Mouse (Mus musculus) MEL (cell line): ENCODE data around the gene Edc3. TPM values are rescaled to one million over a fixed set of nuclear protein-coding genes. Genes with fewer than 3 reads are reported as not detected.
"Not testable (repeated sequence)": the region's sequence is repeated elsewhere in the genome, so short reads cannot be mapped to it uniquely, and the experiment has no call there.

Source experiments
- DNase-seq: peaks from one replicate; pipeline ENCODE4 v3.0.0; 2011; ENCODE audit warnings: low read depth, low spot score
- H3K27ac ChIP-seq: 2 replicates; pipeline ENCODE4 v1.5.1; 2012; ENCODE audit warnings: low read depth, mild to moderate bottlenecking, control low read depth, low read length, moderate library complexity; ENCODE audit not compliant: control insufficient read depth
- H3K27me3 ChIP-seq, 2 experiments: fragments of 150-350 bp in 1 of 2; sonication (generic) in 1 of 2; 2 replicates each; pipeline ENCODE4 v1.6.1; 2012; ENCODE audit warnings: low read length in 2 of 2, mild to moderate bottlenecking in 2 of 2, improper control_type of control experiment in 1 of 2, moderate library complexity in 1 of 2; ENCODE audit not compliant: insufficient read depth in 2 of 2, control insufficient read depth in 1 of 2
- H3K36me3 ChIP-seq, 2 experiments: 2 replicates each; pipeline ENCODE4 v1.6.1; 2012 to 2014; ENCODE audit warnings: low read length in 2 of 2, improper control_type of control experiment in 1 of 2, inconsistent platforms in 1 of 2, mild to moderate bottlenecking in 1 of 2; ENCODE audit not compliant: insufficient read depth in 2 of 2, control insufficient read depth in 1 of 2
- H3K4me1 ChIP-seq, 2 experiments: fragments of 150-350 bp in 1 of 2; sonication (generic) in 1 of 2; 2 replicates each; pipeline ENCODE4 v1.6.1; 2012; ENCODE audit warnings: low read length in 2 of 2, improper control_type of control experiment in 1 of 2, mild to moderate bottlenecking in 1 of 2; ENCODE audit not compliant: insufficient read depth in 2 of 2, control insufficient read depth in 1 of 2
- H3K4me3 ChIP-seq, 2 experiments: fragments of 150-350 bp in 1 of 2; sonication (generic) in 1 of 2; 2 replicates each; pipeline ENCODE4 v1.5.1; 2012; ENCODE audit warnings: low read depth in 2 of 2, low read length in 2 of 2, mild to moderate bottlenecking in 2 of 2, moderate library complexity in 2 of 2, control low read depth in 1 of 2, improper control_type of control experiment in 1 of 2; ENCODE audit not compliant: control insufficient read depth in 1 of 2, insufficient read depth in 1 of 2
- H3K79me2 ChIP-seq: 2 replicates; pipeline ENCODE4 v1.6.1; 2012; ENCODE audit warnings: mild to moderate bottlenecking, low read length, moderate library complexity; ENCODE audit not compliant: control insufficient read depth, poor library complexity, insufficient read depth
- H3K9ac ChIP-seq: 2 replicates; pipeline ENCODE4 v1.6.1; 2012; ENCODE audit warnings: low read depth, mild to moderate bottlenecking, control low read depth, low read length, moderate library complexity; ENCODE audit not compliant: control insufficient read depth, poor library complexity, severe bottlenecking
- H3K9me3 ChIP-seq: fragments of 150-350 bp; sonication (generic); replicated peaks from 2 replicates; pipeline ENCODE4 v1.6.1; 2012; ENCODE audit warnings: mild to moderate bottlenecking, low read length, improper control_type of control experiment, moderate library complexity; ENCODE audit not compliant: insufficient read depth
- ETS1 ChIP-seq: IDR thresholded peaks from 2 replicates; pipeline ENCODE4 v1.6.1; 2012; ENCODE audit warnings: low read depth, mild to moderate bottlenecking, inconsistent platforms, low read length, improper control_type of control experiment, moderate library complexity
- GABPA ChIP-seq: IDR thresholded peaks from 2 replicates; pipeline ENCODE4 v1.6.1; 2012; ENCODE audit warnings: low read depth, mild to moderate bottlenecking, inconsistent platforms, low read length, improper control_type of control experiment, moderate library complexity
- MEF2A ChIP-seq: IDR thresholded peaks from 2 replicates; pipeline ENCODE4 v1.6.1; 2014; ENCODE audit warnings: low read depth, mild to moderate bottlenecking, inconsistent platforms, low read length, improper control_type of control experiment; ENCODE audit not compliant: poor library complexity, insufficient replicate concordance, severe bottlenecking; ENCODE audit errors: extremely low read depth
- MXI1 ChIP-seq: IDR thresholded peaks from 2 replicates; pipeline ENCODE4 v1.6.1; 2011; ENCODE audit warnings: mild to moderate bottlenecking, low read depth, low read length, improper control_type of control experiment
- MYC ChIP-seq: IDR thresholded peaks from 2 replicates; pipeline ENCODE4 v1.6.1; 2011; ENCODE audit warnings: low read depth, mild to moderate bottlenecking, low read length, improper control_type of control experiment, moderate library complexity
- NRF1 ChIP-seq: IDR thresholded peaks from 2 replicates; pipeline ENCODE4 v1.6.1; 2014; ENCODE audit warnings: low read depth, mild to moderate bottlenecking, inconsistent platforms, low read length, improper control_type of control experiment, moderate library complexity; ENCODE audit not compliant: poor library complexity, insufficient read depth, severe bottlenecking
- POLR2A ChIP-seq, 2 experiments: IDR thresholded peaks; 2 replicates each; pipeline ENCODE4 v1.6.1; 2011 to 2012; ENCODE audit warnings: low read length in 2 of 2, mild to moderate bottlenecking in 2 of 2, control low read depth in 1 of 2, improper control_type of control experiment in 1 of 2, low read depth in 1 of 2, moderate library complexity in 1 of 2; ENCODE audit not compliant: control insufficient read depth in 1 of 2, insufficient read depth in 1 of 2, poor library complexity in 1 of 2
- RAD21 ChIP-seq: IDR thresholded peaks from 2 replicates; pipeline ENCODE4 v1.6.1; 2011; ENCODE audit warnings: mild to moderate bottlenecking, low read depth, low read length, improper control_type of control experiment
- TBP ChIP-seq: IDR thresholded peaks from 2 replicates; pipeline ENCODE4 v1.8.0; 2011; ENCODE audit warnings: low read depth, low read length, improper control_type of control experiment
- ZMIZ1 ChIP-seq: IDR thresholded peaks from 2 replicates; pipeline ENCODE4 v1.6.1; 2012; ENCODE audit warnings: low read depth, mild to moderate bottlenecking, inconsistent platforms, low read length, improper control_type of control experiment, moderate library complexity
- polyA plus RNA-seq, 2 experiments: library from polyadenylated mRNA; stranded (reverse) in 1 of 2; unstranded in 1 of 2; fragments of >175 nt in 1 of 2; fragments of >200 nt in 1 of 2; gene quantifications; 2 replicates each; pipeline versions ENCODE4 v1.2.1 to v1.2.4; 2012; ENCODE audit warnings: low replicate concordance in 2 of 2, low read depth in 1 of 2; ENCODE audit not compliant: insufficient read length in 2 of 2, insufficient read depth in 1 of 2, missing spikeins in 1 of 2
- total RNA-seq: library from RNA; depleted of rRNA; stranded (reverse); fragments of 300-350 nt; gene quantifications from 2 replicates; pipeline ENCODE4 v1.2.3, GENCODE M21; 2012

The Edc3 gene
- total and polyA plus RNA-seq, 3 experiments = 7.2 to 25.7 TPM; not detected in 1

- H3K36me3 ChIP-seq = peaks cover 0 to 8% of the 10 kb centered on the region in 2 experiments; a peak in 2 of 4 replicates
- peaks cover 22% of the 10 kb centered on the region for H3K79me2 ChIP-seq
- H3K4me1 ChIP-seq = peaks cover 0 to 3% of the 10 kb centered on the region in 2 experiments; a peak in 1 of 4 replicates
- H3K9ac ChIP-seq = no peak overlapping the region
- no peak for TF ChIP-seq ETS1
- no peak for DNase-seq
- H3K27me3 ChIP-seq = peaks cover 1 to 2% of the 10 kb centered on the region in 2 experiments
- H3K27ac ChIP-seq = no peak overlapping the region
- H3K4me3 ChIP-seq = no peak overlapping the region
- no peaks in the 10 kb centered on the region for H3K9me3 ChIP-seq
These were observed 1.8 kb upstream of the Edc3 start for GRCm38 (mm10) chr9:57706496-57706895.

- H3K36me3 ChIP-seq = peaks cover 4 to 8% of the 10 kb centered on the region in 2 experiments
- peaks cover 22% of the 10 kb centered on the region for H3K79me2 ChIP-seq
- DNase-seq = peak; percentile 84
- H3K4me1 ChIP-seq = peaks cover 0 to 3% of the 10 kb centered on the region in 2 experiments; a peak in 1 of 4 replicates
- peak overlapping the region; percentile 65 for H3K27ac ChIP-seq
- H3K9me3 ChIP-seq = no peaks in the 10 kb centered on the region
- H3K9ac ChIP-seq = peak overlapping the region; percentile 85
- peaks cover 0 to 1% of the 10 kb centered on the region in 2 experiments; a peak in 1 of 4 replicates for H3K27me3 ChIP-seq
- peak overlapping the region; percentile 84 to 91 for H3K4me3 ChIP-seq
- no peak for TF ChIP-seq MEF2A
- TF ChIP-seq RAD21 = no peak
- no peak for TF ChIP-seq MYC
- TF ChIP-seq MXI1 = peak; percentile 71; the same call in 1 of the 2 replicates
- no peak for TF ChIP-seq ETS1
- TF ChIP-seq TBP = 0 out of 2 replicates have a peak, but pooled peaks have one; percentile 24
- TF ChIP-seq POLR2A (IDR thresholded peaks at IDR 0.05; ENCODE audit: control insufficient read depth in 1 of 2, insufficient read depth in 1 of 2, low read depth in 1 of 2, low read length in 2 of 2, poor library complexity in 1 of 2) = peak in 1 of 2 experiments; percentile 25; a peak in 1 of 4 replicates
- TF ChIP-seq GABPA = no peak
- peak; percentile 58 for TF ChIP-seq NRF1
- TF ChIP-seq ZMIZ1 = no peak
These were observed 457 bp downstream of the Edc3 start for GRCm38 (mm10) chr9:57708720-57709274.

GRCm38 (mm10) chr9:57710214-57710613, 1.9 kb downstream of the Edc3 start:
- peaks cover 22% of the 10 kb centered on the region for H3K79me2 ChIP-seq
- H3K27me3 ChIP-seq, H3K4me3 ChIP-seq, H3K27ac ChIP-seq, H3K36me3 ChIP-seq, H3K9me3 ChIP-seq, H3K4me1 ChIP-seq, H3K9ac ChIP-seq, DNase-seq: not testable (repeated sequence)
